Mouse (Mus musculus) adrenal gland, postnatal 4 days (tissue): ENCODE measurements around the gene Zbtb45. TPM values are rescaled to one million over a fixed set of nuclear protein-coding genes. Genes with fewer than 3 reads are reported as not detected.

Experiments used
- DNase-seq, 2 experiments: peaks; one replicate each; pipeline ENCODE4 v3.0.0; 2021 to 2022; ENCODE audit warnings: low spot score in 2 of 2, mixed read lengths in 2 of 2
- total RNA-seq, 2 experiments: library from RNA; stranded (reverse); gene quantifications; 2 replicates each; pipeline ENCODE4 v1.2.3; 2021

Gene Zbtb45
- total RNA-seq, 2 experiments from 2014 or later = 18.4 to 18.5 TPM

- no peak for DNase-seq
Observed at GRCm38 (mm10) chr7:12957511-12957910, 52.3 kb downstream of the Zbtb45 start.

GRCm38 (mm10) chr7:12954896-12955295 lies 54.9 kb downstream of the Zbtb45 start:
- no peak for DNase-seq

Other genes with a start within 250 kb of the Zbtb45 start
- gene Zscan18, start 206.4 kb downstream of the Zbtb45 start, total RNA-seq = 1 to 10 TPM; 8.0 to 8.2 TPM
- gene Zfp329, start 191.2 kb downstream of the Zbtb45 start, total RNA-seq = 10 to 100 TPM; 16.0 to 16.4 TPM
- 10 to 100 TPM; 34.2 to 35.4 TPM for gene Zfp110, start 175.3 kb downstream of the Zbtb45 start, total RNA-seq
- 1 to 10 TPM; 5.3 to 5.7 TPM for gene Zfp128, start 128.9 kb downstream of the Zbtb45 start, total RNA-seq
- gene Zscan22, start 112.2 kb downstream of the Zbtb45 start, total RNA-seq = 10 to 100 TPM; 11.3 to 12.4 TPM
- gene Rps5, start 87.7 kb downstream of the Zbtb45 start, total RNA-seq = 1,000 to 10,000 TPM; 1,322 to 1,347 TPM
- gene Rnf225, start 82.6 kb downstream of the Zbtb45 start, total RNA-seq = under 1 TPM; 0.59 to 0.64 TPM
- 10 to 100 TPM; 12.7 to 13.5 TPM for gene Zfp324, start 44.2 kb downstream of the Zbtb45 start, total RNA-seq
- 10 to 100 TPM in 1 of 2 experiments, 1 to 10 TPM in 1; 9.2 to 11.3 TPM for gene Zfp446, start 32.2 kb downstream of the Zbtb45 start, total RNA-seq
- gene Slc27a5, start 11.8 kb downstream of the Zbtb45 start, total RNA-seq = 10 to 100 TPM in 1 of 2 experiments, under 1 TPM in 1; 0.70 to 16.3 TPM
- 100 to 1,000 TPM; 392 to 400 TPM for gene Trim28, start 10.9 kb downstream of the Zbtb45 start, total RNA-seq
- 100 to 1,000 TPM; 181 to 189 TPM for gene Chmp2a, start 24.8 kb upstream of the Zbtb45 start, total RNA-seq
- gene Ube2m, start 28.2 kb upstream of the Zbtb45 start, total RNA-seq = 100 to 1,000 TPM; 168 to 181 TPM
- 1 to 10 TPM; 5.5 to 6.0 TPM for gene Mzf1, start 44.7 kb upstream of the Zbtb45 start, total RNA-seq
- gene Vmn1r85, start 85.1 kb upstream of the Zbtb45 start, total RNA-seq = not detected
- not detected for gene Vmn1r86, start 109.9 kb upstream of the Zbtb45 start, total RNA-seq
- gene Vmn1r87, start 130.1 kb upstream of the Zbtb45 start, total RNA-seq = not detected
- under 1 TPM; 0.08 to 0.14 TPM for gene Vmn1r88, start 149.5 kb upstream of the Zbtb45 start, total RNA-seq
- not detected for gene Vmn1r89, start 203.0 kb upstream of the Zbtb45 start, total RNA-seq